Mouse (Mus musculus) cerebellum, adult 9-11 months (tissue): ENCODE data around the gene Maneal.

Experiments used
- DNase-seq: peaks from one replicate; pipeline ENCODE4 v3.0.0; 2022

Maneal gene

DNA sequence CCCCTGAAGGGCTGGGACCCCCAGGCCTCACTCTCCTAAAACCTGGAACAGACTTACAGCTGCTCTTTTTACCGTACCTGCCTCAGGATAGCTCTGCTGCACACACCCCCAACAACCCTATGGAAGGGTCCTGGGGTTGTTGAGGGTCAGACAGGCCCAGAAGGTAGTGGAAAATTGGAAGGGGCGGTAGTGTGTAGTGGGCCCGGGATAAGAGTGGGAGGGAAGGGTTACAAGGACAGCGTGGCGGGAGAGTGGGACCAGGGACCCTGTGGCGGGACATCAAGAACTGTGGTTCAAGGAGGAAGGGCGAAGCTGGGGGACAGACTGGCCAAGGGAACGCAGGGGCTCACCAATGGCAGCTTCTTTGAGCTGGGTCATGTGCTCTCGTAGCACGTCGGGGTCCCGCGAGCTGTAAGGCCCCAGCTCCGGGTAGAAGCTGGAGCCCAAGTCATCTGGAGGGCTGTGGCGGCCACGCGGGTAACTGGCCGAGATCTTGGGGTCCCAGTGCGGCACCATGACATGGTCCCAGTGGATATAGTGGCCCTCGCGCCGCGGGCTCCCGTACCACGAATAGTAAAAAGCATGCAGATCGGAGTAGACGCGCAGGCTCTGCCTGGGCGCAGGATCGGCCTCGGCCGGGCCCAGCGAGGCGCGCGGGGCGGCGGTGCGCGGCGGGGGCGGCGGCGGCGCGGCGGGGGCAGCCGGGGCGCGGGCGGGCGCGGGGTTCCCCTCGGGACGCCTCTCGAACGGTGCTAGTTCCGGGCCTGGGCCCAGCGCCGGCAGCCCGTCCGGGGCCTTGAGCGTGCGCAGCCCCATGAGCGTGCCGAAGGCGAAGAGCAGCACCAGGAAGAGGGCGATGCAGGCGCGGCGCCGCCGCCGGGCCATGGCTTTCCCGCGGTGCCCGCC lies at the start of gene Maneal:
Gene Maneal, minus strand, starts transcription at position 889 of the 906 bp plus-strand sequence.
- DNase-seq = peak; percentile 56

DNA sequence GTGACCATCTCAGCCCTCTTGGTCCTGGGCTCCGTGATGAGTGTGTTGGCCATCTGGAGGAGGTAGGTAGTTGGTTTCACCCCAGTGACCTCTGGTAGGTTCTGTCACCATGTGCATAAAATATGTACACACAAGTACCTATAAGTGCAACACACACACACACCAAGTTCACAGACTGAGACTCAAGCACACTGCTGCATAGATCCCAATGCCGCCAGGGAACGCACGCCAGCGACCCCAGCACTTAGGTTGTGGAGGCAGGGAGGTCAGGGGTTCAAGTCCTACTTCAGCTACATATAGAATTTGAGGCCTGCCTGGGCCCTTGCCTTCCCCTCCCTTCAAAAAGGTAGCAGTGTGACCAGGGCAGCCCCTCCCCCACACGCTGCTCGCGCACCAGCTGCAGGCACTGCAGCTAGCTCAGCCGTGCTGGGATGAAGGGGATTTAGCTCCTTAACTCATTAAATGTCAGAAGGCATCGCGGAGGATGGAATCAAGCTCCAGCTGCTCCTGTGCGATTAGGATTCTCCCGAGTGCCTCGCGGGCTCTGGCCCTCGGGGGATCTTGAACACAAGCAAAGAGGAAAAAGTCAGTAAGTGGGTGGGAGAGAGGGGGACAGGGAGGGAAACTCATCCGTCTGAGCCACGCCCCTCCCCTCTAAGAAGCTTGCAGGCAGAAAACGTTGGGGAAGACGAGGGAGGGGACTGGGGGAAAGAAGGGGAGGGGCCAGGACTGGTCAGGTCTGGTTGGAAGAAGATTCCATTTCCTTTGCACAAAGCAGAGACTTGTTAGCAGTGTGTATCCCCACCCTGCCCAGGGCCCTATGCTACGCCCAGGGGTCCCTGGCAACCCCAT lies 44.2 kb upstream of the Maneal start:
- DNase-seq = no peak

DNA sequence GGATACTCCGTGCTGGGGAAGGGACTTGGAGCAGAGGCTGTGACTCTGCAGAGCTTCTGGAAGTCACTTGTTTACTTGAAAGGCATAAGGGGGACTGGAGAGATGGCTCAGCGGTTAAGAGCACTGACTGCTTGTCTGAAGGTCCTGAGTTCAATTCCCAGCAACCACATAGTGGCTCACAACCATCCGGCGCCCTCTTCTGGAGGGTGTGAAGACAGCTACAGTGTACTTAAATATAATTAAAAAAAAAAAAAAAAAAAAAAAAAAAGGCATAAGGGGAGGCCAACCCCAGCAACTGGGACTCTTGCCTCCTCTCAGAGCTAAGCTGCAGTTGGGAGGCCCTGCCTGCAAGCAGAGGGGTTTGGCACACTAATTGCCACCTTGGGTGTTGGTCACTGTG lies 43.4 kb upstream of the Maneal start:
- DNase-seq = no peak

DNA sequence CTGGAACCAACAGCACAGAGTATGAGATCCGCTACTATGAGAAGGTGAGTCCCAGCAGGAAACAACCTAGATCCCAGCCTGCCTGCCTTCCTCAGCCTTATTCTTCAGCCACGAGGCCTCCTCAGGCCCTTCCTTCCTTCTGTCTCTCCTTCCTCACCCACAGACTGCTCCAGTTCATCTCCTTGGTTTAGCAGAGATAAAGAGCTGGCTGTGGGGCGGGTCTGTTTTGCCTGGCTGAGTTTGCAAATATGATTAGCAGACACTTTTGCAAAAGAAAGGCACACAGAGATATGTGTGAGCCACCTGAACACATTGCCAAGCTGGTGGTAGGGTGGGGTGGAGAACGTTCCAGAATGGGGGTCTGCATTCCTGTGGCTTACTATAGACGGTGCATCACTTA lies 37.9 kb upstream of the Maneal start:
- no peak for DNase-seq

GRCm38 (mm10) chr4:124898428-124898827 lies 36.5 kb upstream of the Maneal start:
- DNase-seq = no peak

DNA sequence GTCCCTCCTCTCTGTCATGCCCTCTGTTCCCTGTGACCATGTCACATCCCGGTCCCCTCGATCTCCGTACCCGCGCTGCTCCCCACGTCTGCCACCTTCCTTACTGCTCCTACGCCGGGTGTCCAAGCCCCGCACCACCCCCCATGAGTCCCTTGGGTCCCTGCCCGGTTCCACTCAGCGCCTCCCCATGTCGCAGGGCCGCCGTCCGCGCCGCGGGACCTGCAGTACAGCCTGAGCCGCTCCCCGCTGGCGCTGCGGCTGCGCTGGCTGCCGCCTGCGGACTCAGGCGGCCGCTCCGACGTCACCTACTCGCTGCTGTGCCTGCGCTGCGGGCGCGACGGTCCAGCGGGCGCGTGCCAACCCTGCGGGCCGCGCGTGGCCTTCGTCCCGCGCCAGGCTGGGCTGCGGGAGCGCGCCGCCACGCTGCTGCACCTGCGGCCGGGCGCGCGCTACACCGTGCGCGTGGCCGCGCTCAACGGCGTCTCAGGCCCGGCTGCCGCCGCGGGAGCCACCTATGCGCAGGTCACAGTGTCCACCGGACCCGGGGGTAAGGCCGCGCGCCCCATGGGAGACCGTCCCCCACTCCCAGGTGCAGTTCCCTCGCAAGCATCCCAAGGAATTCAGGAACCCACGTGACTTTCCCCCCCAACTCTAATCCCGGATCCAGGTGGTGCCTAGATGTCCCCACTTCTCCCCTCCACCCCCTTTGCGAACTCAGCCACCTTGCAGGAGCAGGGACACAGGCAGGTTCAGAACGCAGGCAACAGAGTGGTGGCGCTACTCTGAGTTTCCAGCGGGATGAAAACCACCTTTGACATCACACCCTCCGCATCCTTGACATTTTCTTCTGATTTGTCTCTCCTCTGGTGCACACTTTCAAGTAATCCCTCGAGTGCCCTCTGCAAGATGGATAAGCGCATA lies 32.8 kb upstream of the Maneal start:
- peak; percentile 88 for DNase-seq

DNA sequence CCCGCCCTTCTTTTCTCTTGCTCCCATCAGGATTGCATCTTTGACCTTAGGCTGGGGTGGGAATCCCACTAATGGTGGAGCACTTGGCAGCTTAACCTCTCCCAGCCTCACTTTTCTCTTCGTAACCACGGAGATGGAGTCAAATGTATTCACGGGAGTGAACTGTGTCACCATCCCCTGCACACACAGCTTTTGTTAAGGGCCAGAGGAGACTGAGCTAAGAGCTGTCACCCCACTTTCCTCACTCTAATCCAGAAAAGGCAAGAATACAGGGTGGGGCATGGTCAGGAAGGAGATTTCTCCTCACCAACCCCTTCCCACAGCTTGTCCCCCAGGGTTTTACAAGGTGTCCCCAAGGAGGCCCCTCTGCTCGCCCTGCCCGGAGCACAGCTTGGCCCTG lies 31.8 kb upstream of the Maneal start:
- peak; percentile 43 for DNase-seq

- no peak for DNase-seq
Observed at GRCm38 (mm10) chr4:124890831-124891230, 28.9 kb upstream of the Maneal start.

DNA sequence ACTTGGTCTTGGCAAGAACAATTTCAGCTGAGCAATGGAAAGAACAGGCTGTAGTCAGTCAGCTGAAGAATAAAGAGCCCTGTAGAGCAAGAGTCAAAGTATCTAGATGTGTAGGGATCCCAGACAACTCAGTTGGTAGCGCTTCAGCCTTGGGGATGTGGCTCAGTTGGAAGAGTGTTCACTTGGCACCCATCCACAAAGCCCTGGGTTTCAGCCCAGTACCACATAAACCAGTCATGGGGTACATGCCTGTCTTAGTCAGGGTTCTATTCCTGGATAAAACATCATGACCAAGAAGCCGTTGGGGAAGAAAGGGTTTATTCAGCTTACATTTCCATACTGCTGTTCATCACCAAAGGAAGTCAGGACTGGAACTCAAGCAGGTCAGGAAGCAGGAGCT lies 28.0 kb upstream of the Maneal start:
- no peak for DNase-seq

- DNase-seq = no peak
Observed at GRCm38 (mm10) chr4:124888702-124889101, 26.7 kb upstream of the Maneal start.

GRCm38 (mm10) chr4:124882151-124882729 lies 20.3 kb upstream of the Maneal start:
- no peak for DNase-seq

DNA sequence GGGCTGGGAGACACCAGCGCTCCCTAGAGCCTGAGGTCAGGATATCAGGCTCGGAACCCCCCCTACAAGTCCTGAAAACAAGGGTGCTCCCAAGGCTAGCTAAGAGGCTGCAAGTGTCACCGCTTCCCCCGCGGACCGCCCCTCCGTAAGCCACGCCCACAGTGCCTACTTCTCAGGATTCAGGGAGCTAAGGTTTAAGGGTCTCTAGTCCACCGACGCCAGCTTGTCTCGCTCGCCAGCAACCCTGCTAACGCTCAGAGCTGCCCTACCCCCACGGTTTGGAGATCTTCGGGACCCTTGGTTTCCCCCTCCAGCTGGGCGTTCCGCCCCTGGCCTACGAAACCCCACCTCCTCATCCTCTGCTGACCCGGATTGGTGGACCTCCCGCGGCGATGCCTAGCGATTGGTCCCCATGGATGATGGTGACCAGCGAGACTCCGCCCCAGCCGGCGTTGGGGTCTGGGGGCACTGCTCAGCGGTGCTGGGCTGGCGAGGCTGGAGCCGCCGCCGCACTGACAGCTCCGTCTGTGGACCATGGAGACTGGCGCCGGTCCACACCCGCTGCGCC lies 19.5 kb upstream of the Maneal start:
- peak; percentile 63 for DNase-seq

DNA sequence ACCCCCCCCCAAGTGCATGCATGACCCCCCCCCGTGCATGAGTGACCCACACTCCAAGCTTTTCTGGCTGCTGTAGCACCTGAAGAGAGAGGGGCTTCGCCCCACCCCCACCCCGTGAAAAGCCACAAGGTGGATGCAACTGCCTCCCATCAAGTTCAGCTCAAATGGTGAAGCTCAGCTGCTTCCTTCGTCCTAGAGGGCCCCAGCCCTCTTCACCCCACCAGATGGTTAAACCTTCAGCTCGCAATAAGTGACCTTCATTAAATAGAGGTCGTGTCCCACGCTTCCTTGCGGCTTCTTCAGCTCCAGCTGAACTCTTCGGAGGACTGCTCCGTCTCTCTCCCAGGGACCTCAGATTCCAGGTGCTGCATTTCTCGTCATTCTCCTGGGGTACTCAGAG lies 18.6 kb upstream of the Maneal start, which contains the start of gene Epha10:
Gene Epha10, plus strand, starts transcription at position 301 of the 400 bp plus-strand sequence.
- DNase-seq = no peak

DNA sequence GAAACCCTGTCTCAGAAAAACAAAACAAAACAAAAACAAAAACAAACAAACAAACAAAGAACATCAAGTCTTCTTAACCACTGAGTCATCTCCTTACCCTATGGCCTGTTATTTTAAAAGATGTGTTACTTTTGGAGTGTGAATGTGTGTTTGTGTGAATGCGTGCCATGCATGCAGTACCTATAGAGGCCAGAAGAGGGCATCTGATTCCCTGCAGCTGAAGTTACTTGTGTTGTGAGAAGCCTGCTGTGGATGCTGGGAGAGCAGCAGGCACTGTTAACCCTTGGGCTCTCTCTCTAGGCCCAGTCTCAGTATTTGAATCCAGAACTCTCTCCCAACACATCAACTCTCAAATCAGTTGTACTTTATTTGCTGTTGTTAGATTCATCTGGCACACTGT lies 10.7 kb upstream of the Maneal start:
- no peak for DNase-seq

DNA sequence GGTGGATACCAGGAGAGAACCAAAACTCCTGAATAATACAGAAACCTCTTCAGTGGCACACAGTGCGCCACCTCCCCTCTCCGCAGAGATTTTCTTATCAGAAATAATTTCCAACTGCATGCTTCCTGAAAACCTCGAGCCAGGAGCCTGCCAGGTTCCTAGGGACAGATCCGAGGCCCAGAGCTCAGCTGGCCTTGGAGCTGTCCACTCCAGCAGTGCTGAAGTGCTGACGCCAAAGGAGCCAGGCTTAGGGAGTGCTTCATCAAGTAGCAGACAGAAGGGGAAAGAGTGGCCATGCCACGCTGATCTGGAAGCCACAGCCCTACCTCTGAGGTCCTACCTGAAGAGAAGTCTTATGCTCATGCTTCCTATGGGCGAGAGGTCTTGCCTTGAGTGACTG lies 1.5 kb downstream of the Maneal start:
- DNase-seq = peak; percentile 30

DNA sequence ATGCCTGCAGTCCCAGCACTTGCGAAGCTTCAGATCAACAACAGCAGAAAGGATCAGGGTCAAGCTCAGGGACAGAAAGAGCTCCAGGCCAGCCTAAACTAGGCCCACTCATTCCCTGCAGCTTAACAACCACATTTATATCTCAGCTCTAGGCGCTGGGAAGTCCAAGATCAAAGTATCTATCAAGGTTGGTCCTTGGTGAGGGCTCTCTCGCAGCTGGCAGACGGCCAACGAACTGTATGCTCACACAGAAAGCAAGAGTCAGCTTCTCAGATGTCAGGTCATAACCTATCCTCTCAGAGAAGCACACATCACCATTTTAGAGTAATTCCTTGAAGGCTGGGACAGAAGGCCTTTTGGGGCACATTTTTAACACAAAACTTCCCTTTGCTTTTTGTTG lies 3.6 kb downstream of the Maneal start:
- peak; percentile 20 for DNase-seq

DNA sequence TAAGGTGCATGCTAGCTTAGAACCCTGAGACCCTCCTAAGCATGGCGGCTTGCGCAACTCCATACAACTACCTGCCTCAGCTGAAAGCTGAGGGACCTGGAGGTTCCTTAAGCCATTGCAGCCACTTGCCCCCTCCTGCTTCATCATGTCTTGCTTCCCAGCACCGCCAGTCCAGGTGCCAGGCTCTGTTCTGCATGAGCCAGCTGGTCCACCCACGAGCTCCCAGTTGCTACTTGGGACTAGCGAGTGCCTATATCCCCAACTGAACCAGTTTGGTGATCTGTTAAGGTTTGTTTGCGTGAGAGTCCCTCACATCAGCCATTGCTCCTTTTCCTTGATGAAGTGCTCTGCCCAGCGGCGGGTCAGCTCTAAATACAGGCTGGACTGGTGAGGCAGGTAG lies 5.7 kb downstream of the Maneal start:
- no peak for DNase-seq

- peak; percentile 85 for DNase-seq
Observed at GRCm38 (mm10) chr4:124850933-124851658, 10.9 kb downstream of the Maneal start, which contains the start of gene 1110065P20Rik. TSS of gene 1110065P20Rik (minus strand) at chr4:124851196.

DNA sequence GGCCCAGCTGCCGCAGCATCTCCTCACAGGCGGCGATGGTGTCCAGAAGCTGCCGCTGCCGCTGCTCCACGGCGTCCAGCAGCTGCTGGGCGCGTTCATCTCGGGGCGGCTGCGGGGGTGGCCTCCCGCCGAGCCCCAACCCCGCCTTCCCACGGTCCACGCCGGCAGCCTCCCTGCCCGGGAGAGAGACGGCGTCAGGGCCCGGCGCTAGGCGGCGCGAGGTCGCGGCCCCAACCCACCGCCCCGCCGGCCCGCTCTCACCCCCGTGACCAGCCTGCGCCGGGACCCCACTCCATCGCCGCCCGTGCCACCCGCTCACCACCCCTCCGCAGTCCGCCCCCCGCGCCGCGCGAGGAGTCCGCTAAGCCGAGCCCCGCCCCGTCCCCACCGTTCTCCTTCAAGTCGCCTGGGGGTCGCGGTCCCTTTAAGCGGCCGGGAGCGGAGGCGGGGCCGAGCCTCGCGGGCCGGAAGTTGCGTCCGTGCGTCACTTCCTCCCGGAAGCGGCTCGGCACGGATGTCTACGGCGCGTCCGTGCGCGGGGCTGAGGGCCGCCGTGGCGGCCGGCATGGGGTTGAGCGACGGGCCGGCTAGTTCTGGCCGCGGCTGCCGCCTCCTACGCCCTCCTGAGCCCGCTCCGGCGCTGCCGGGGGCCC lies 11.6 kb downstream of the Maneal start, which contains the start of gene Yrdc:
Gene Yrdc, plus strand, starts transcription at position 419 of the 653 bp plus-strand sequence.
- DNase-seq = peak; percentile 95

DNA sequence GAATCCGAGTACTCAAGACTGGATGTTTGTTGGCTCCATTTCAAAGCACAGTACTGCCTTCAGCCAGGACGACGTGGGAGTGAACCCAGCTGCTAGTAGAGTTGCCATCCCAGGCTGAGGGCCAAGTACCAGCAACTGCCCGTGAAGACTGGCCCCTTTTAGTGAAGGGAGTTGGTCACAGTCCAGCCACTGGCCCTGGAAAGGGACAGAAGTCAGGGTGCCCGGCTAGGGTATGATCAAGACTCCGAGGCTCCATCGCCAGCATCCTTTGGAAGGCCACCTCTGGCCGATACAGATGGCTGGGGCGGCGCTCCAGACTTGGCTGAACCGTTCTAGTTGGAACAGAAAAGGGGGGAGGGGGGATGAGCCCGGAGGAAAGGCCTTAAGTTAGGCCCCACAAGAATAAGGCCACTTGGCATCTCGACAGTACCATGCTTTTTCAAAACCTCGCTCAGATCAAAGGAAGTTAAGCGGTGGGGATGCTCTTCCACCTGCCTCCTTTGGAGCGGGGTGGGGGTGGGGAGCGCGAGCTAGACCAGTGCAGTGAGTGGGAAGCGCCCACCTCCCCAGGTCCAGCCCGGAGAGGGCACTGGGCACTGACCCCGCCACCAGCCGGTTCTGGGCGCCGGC lies 12.2 kb downstream of the Maneal start:
- DNase-seq = peak; percentile 82
